8 mouse cellular contexts compared by ENCODE assay signal in the genomic region with DNA sequence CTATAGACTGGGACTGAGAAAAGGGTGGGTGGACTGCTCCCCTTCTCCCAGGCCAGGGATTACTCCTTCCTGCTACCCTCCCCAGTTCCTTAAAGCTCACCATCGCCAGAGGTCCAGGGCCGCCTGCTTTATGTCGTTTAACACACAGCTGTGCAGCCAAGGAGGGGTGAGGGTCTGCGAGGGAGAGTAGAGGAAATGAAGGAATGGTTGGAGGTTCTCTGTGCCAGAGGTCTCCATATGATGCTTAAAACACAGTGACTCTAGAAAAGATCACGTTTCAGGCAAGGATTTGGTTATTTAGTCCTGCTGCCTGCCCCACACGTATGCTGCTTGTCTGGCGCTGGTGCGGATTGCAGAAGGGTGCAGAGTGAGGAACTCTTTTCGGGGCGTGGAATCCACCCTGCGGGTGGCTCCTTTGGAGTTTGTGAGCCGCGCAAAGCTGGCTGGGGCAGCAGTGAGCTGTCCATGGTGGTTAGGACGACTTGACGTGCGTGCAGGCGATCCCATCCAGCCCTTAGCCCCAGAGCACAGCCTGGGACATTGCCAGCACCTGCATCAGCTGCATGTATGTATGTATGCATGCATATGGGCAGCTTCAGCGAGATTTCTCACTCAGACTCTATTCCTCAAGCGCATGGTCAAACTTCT. TPM values are rescaled to one million over a fixed set of nuclear protein-coding genes. Genes with fewer than 3 reads are reported as not detected.
A peak's percentile ranks its signal among the peaks of the same experiment; 100 is the strongest.
DNase-seq lines count a peak whose midpoint lies in the region; ATAC-seq and TF ChIP-seq lines count a peak whose summit lies in the region.

No protein-coding gene starts in this region.

- H3K27ac ChIP-seq in heart, embryonic 12.5 days (ENCODE audit: poor library complexity, severe bottlenecking) = no peak overlapping the region
- no peak overlapping the region for H3K27ac ChIP-seq in limb, embryonic 14.5 days (replicated peaks; ENCODE audit: low read depth, low read length)
- H3K27ac ChIP-seq in stomach, embryonic 14.5 days (ENCODE audit: low read length) = no peak overlapping the region

- no peaks in the 10 kb centered on the region for H3K9me3 ChIP-seq in heart, embryonic 12.5 days (replicated peaks)
- no peaks in the 10 kb centered on the region for H3K9me3 ChIP-seq in limb, embryonic 14.5 days (ENCODE audit: control insufficient read depth, low read length)
- no peaks in the 10 kb centered on the region for H3K9me3 ChIP-seq in stomach, embryonic 14.5 days (ENCODE audit: control insufficient read depth, low read depth, low read length)

- no peak for DNase-seq in heart, adult 9 months (ENCODE audit: low spot score in 2 of 2)
- peak; percentile 78 for DNase-seq in ES-CJ7 (ENCODE audit: low read depth, low spot score)
- DNase-seq in embryo, embryonic 11.5 days (ENCODE audit: low read depth, low spot score) = peak; percentile 52
- peak; percentile 79 for DNase-seq in limb, embryonic 14.5 days (ENCODE audit: low spot score)
- DNase-seq in right cerebral cortex, postnatal 36 days (ENCODE audit: low spot score in 2 of 2) = no peak

- H3K36me3 ChIP-seq in heart, embryonic 12.5 days = no peaks in the 10 kb centered on the region
- H3K36me3 ChIP-seq in limb, embryonic 14.5 days (ENCODE audit: control insufficient read depth, insufficient read depth, low read length) = no peaks in the 10 kb centered on the region
- H3K36me3 ChIP-seq in stomach, embryonic 14.5 days (ENCODE audit: control insufficient read depth, insufficient read depth, low read length) = no peaks in the 10 kb centered on the region

- peaks cover 74% of the 10 kb centered on the region for H3K27me3 ChIP-seq in heart, embryonic 12.5 days (replicated peaks)
- H3K27me3 ChIP-seq in limb, embryonic 14.5 days (ENCODE audit: control insufficient read depth, insufficient read depth, low read length) = peaks cover 13% of the 10 kb centered on the region; the same call in 1 of the 2 replicates
- H3K27me3 ChIP-seq in stomach, embryonic 14.5 days (ENCODE audit: control insufficient read depth, insufficient read depth, low read length) = 0 out of 2 replicates have a peak, but pooled peaks cover 8% of the 10 kb centered on the region

- no peak overlapping the region for H3K4me3 ChIP-seq in heart, embryonic 12.5 days
- no peak overlapping the region for H3K4me3 ChIP-seq in limb, embryonic 14.5 days (replicated peaks; ENCODE audit: low read length)
- no peak overlapping the region for H3K4me3 ChIP-seq in stomach, embryonic 14.5 days (ENCODE audit: low read depth, low read length)

- ATAC-seq in heart, embryonic 12.5 days (ENCODE audit: insufficient number of reproducible peaks, low FRiP score) = no peak
- ATAC-seq in limb, embryonic 14.5 days (ENCODE audit: low FRiP score, low read depth) = peak; percentile 65
- ATAC-seq in stomach, embryonic 14.5 days (ENCODE audit: insufficient number of reproducible peaks, insufficient read depth, low FRiP score, low read depth) = 0 out of 2 replicates have a peak, but pooled peaks have one; percentile 30
- ATAC-seq in activated CD4-positive, CD25-positive, alpha-beta regulatory T cell, adult 4 months = no peak

- TF ChIP-seq POLR2A in limb, embryonic 14.5 days (IDR thresholded peaks at IDR 0.05; ENCODE audit: borderline replicate concordance, extremely low read depth, insufficient read depth, insufficient read length) = no peak

- H3K4me2 ChIP-seq in heart, embryonic 12.5 days = peak overlapping the region; percentile 23; the same call in 1 of the 2 replicates
- H3K4me2 ChIP-seq in limb, embryonic 14.5 days (replicated peaks; ENCODE audit: low read depth, low read length, severe bottlenecking) = peak overlapping the region; percentile 11; the same call in 1 of the 2 replicates
- no peak overlapping the region for H3K4me2 ChIP-seq in stomach, embryonic 14.5 days (replicated peaks; ENCODE audit: low read depth, low read length)

- peaks cover 6% of the 10 kb centered on the region for H3K4me1 ChIP-seq in heart, embryonic 12.5 days (replicated peaks)
- H3K4me1 ChIP-seq in limb, embryonic 14.5 days (ENCODE audit: control insufficient read depth, insufficient read depth, low read length) = no peaks in the 10 kb centered on the region
- H3K4me1 ChIP-seq in stomach, embryonic 14.5 days (ENCODE audit: control insufficient read depth, insufficient read depth, low read length) = peaks cover 8% of the 10 kb centered on the region; the same call in 1 of the 2 replicates

- 3% methylated on average over 19 of the region's 19 CpGs for WGBS in heart, embryonic 12.5 days
- WGBS in limb, embryonic 14.5 days = 2% methylated on average over 19 of the region's 19 CpGs
- 3% methylated on average over 19 of the region's 19 CpGs for WGBS in stomach, embryonic 14.5 days

- no peak overlapping the region for H3K9ac ChIP-seq in heart, embryonic 12.5 days
- no peak overlapping the region for H3K9ac ChIP-seq in limb, embryonic 14.5 days (ENCODE audit: low read depth, low read length, severe bottlenecking)
- H3K9ac ChIP-seq in stomach, embryonic 14.5 days (replicated peaks; ENCODE audit: low read depth, low read length) = no peak overlapping the region

RNA-seq across cellular contexts. Expression of gene Pthlh, which starts 4.3 kb away (rescaled TPM):
- 5.5 and 5.8 TPM in 2 replicates for polyA plus RNA-seq in heart, embryonic 12.5 days (2016; fragmentation: Nextera tagmentation; extraction: Ambion mirVana)
- polyA plus RNA-seq in limb, embryonic 14.5 days (2012; rRNA removed) = 15.1 and 19.1 TPM in 2 replicates
- 13.3 and 15.9 TPM in 2 replicates for polyA plus RNA-seq in limb, embryonic 14.5 days (2014; fragmentation: Nextera tagmentation; extraction: Ambion mirVana)
- 3.0 and 4.0 TPM in 2 replicates for polyA plus RNA-seq in stomach, embryonic 14.5 days (2014; fragmentation: Nextera tagmentation; extraction: Ambion mirVana)
- polyA plus RNA-seq in activated CD4-positive, CD25-positive, alpha-beta regulatory T cell, adult 4 months (2017; shearing (Covaris generic)) = not detected

Comparison
In these comparisons a context has a peak if more than half of its experiments do, and no peak if none do; other contexts are left out.
1. ATAC-seq: peak in limb, embryonic 14.5 days (single experiment) and stomach, embryonic 14.5 days (single experiment); none in heart, embryonic 12.5 days (single experiment) and activated CD4-positive, CD25-positive, alpha-beta regulatory T cell, adult 4 months (single experiment).
2. DNase-seq: peak in ES-CJ7 (single experiment), embryo, embryonic 11.5 days (single experiment) and limb, embryonic 14.5 days (single experiment); none in heart, adult 9 months (0 of 2) and right cerebral cortex, postnatal 36 days (0 of 2).